Mouse (Mus musculus) granulocyte monocyte progenitor cell, adult 5-6 weeks (primary cell): ENCODE measurements around the gene Gm10778. TPM values are rescaled to one million over a fixed set of nuclear protein-coding genes. Genes with fewer than 3 reads are reported as not detected.
"Not testable (repeated sequence)": the region's sequence is repeated elsewhere in the genome, so short reads cannot be mapped to it uniquely, and the experiment has no call there.

Experiments
- ATAC-seq: replicated peaks from 2 replicates; pipeline ENCODE4 v1.8.0; 2016; ENCODE audit warnings: mild to moderate bottlenecking, moderate TSS enrichment, inconsistent platforms; ENCODE audit not compliant: poor library complexity, severe bottlenecking
- total RNA-seq, 2 experiments: library from RNA; stranded (forward) in 1 of 2; stranded (reverse) in 1 of 2; fragments of 200-712, 200-1000 nt in 1 of 2; fragments of >200 nt in 1 of 2; fragmentation: Nextera tagmentation in 1 of 2; gene quantifications; 2 replicates each; pipeline ENCODE4 v1.2.3; 2014 to 2017

Gm10778 gene
- total RNA-seq, 2 experiments from 2014 or later: 3.1 to 4.2 TPM

GRCm38 (mm10) chr10:81626994-81627835 is 21.6 kb upstream of the Gm10778 start, which contains the start of gene Sirt6:
Gene Sirt6 (minus strand): TSS chr10:81627797.
- peak; percentile 83 for ATAC-seq

DNA sequence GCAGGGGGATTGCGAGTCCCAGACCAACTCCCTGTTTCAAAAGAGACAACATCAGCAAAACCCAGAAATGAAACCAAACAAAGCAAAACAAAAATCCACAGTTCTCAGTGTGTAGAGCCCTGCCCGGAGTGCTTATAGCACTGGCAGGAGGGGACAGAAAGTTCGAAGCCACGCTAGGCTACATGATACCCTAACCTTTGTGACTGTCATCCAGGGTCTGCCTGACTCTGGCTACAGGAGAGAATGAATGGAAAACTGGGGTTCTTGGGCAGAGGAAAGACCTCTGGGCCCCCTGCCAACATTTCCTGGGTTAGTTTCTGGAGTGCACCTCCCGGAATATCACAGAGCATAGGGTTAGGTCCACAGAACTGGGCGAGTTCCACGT is 21.0 kb upstream of the Gm10778 start:
- ATAC-seq: no peak; the same call in 1 of the 2 replicates

DNA sequence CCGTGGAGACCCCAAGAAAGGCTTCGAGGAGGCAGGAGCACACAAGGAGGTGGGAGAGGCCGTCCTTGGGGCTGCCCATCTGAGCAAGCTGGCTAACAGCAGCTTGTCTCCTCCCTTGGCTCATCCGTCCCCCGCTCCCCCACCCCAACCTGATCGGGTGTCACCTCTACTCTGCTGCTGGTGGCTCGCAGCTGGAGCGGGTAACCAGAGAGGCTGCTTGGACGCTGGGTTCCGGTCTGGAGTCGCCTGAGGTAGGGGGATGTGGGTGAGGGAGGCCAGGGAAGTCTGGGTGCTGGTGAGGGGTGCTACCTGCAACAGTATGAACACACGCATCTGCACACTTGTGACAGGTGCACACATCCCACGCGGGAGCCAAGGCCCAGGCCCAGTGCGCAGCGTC is 20.5 kb upstream of the Gm10778 start, which contains the start of gene Ankrd24:
Gene Ankrd24, plus strand, starts transcription at position 151 of the 400 bp plus-strand sequence.
- ATAC-seq: no peak

DNA sequence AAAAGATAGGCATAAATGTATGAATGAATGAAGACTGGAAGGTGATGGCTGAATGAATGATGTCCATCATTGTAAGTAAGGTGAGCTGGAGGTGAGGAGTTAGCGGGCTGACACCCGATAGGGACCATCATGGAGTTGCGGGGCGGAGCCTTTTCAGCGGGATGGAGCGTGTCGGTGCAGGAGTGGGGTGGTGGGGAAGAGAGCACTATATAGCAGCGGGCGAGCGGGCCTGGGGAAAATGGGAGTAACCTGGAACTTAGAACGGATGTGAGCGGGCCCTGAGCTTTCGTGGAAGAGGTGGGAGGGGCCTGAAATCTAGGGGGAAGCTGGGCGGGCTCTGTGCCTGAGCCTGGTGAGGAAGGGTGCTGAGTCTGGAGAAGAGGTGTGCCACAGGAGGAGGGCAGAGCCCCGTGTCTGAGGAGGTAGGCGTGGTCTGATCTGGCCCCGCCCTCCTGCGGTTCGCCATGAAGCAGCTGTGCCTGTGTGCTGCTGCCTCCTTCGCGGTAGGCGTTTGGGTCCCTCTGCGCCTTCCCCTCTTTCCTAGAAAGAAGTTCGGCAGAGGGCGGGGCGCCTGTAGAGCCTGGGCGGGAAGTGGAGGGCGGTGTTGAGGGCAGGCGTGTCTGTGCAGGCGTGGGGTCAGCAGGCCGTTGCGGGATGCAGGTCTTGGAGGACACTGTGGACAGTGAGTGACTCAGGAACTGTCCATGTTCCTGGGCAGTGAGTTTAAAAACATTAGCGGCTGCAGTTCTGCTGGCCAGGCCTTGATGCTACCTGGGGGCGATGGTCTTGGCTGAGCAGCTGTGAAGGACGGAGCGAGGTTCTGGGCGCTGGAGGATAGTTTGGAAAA is 15.4 kb upstream of the Gm10778 start:
- peak; percentile 96 for ATAC-seq

DNA sequence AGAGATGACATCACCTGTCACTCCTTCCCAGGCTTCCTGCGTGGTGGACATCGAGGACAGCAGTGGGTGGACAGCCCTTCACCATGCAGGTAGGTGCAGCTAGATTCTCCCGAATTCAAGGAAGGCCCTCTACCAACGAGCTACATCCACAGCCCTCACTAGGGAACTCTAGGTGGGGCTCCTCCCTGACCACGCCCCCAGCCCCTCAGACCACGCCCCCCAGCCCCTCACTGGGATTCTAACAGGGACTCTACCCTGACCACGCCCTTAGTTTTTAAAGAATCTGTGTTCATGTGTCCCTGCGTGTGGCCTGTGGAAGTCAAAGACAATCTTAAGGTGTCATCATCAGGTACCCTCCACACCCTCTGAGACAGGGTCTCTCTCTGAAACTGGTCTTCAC is 12.5 kb upstream of the Gm10778 start:
- no peak for ATAC-seq

DNA sequence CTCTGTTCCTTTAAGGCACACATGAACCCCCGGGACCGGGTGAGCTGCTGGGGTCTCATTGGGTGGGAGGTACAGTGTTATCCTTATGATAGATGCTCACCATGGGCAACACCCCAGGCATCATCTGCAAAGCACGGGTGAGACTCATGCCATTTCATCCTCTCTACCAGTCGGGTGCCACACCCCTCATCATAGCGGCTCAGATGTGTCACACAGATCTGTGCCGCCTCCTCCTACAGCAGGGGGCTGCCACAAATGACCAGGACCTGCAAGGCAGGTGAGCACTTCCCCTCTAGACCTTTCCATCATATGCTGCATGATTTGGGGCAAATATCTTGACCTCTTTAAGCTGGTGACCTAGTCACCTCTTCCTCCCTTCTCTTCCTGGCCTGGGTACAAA is 10.8 kb upstream of the Gm10778 start:
- ATAC-seq: no peak

DNA sequence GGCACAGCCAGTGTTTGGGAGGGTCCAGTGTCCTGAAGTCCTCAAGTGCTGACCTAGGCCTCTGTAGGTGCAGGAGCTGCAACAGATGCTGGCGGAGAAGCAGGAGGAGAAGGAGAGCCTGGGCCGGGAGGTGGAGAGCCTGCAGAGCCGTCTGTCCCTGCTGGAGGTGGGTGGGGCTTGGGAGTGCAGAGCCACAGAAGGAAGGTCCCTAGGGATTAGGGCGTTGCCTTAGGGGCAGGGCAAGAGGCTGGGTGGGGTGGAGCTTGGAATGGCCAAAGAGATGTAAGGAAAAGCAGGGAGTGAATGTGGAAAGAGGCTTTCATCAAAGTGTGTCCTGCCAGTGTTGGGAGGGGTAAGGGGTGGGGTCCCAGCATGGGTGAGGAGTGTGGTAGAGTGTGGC is 8.0 kb upstream of the Gm10778 start:
- ATAC-seq: not testable (repeated sequence)

DNA sequence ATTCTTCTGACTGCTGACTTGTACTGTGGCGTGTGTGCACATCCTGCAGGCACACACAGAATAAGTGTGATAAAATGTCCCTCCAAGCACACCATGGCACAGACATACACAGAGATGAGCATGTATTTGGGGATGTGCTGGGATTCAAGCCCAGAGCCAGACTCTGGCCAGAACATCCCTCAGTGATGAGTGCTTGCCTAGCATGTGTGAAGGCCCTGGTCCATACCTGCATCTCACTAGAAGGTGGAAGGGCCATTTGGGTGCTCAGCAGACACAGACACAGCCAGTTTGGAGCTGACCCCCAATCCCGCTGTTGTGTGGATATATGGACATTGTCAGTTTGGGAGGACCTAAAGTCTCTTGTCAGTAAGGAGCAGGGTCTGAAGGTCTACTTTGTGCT is 7.3 kb upstream of the Gm10778 start:
- no peak for ATAC-seq

DNA sequence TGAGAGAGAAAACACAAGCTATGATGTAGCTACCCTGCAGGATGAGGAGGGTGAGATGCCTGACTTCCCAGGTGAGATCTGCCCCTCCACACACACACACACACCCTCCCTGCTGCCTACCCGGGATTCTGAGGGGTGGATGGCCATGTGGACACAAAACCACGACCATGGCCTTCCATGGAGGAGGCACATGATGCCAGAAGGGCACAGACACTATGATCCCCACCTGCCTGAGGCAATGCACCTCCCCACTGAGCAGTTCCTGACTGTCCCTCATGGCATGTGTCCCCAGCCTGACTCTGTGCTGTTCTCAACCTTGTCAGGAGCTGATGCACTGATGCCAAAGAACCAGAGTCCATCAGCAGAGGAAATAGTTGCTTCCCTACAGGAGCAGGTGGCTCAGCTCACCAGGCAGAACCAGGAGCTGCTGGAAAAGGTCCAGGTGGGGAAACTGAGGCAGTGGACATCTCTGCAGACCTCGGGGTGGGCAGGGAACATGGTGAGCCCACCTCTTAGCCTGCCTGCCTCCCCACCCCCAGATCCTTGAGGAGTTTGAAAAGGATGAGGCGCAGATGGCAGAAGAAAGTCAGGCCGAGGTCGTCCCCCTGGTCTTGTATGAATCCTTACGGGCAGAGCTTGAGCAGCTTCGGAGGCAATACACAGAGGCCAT is 6.7 kb upstream of the Gm10778 start:
- no peak for ATAC-seq

GRCm38 (mm10) chr10:81642648-81643448 is 6.0 kb upstream of the Gm10778 start:
- ATAC-seq: no peak

- peak; percentile 69 for ATAC-seq
Observed at GRCm38 (mm10) chr10:81643449-81644055, 5.3 kb upstream of the Gm10778 start.

DNA sequence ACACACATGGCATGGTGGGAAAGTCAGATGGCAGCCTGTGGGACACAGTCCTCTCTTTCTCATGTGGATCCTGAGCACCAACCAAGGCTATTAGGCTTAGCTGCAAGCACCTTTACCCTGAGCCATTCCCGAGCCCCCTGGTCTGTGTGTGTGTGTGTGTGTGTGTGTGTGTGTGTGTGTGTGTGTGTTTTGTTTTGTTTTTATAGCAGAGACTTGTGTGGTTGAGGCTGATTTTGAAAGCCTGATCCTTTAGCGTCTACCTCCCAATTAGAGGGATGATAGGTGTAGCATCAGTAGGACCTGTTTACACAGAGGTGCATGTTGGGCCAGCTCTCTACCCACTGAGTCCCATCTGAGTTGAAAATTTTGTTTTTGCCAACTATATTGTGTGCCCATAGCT is 4.7 kb upstream of the Gm10778 start:
- no peak for ATAC-seq

GRCm38 (mm10) chr10:81644716-81645115 is 4.1 kb upstream of the Gm10778 start:
- no peak for ATAC-seq

DNA sequence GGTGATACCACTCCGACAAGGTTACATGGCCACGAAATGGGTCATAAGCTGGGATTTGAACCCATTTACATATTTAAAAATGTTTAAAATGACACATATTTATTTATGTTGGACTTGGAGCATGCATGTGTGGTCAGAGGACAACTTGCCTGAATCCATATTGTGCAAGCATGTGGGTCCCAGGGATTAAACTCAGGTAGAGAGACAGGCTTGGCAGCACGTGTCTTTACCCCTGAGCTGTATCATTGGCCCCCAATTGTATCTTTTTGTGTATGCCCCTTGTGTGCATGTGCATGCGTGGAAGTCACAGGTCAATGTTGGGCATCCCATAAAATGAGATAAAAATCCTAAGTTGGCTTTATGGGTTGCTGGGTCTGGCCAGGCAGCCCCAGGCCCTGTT is 3.5 kb upstream of the Gm10778 start:
- ATAC-seq: no peak

GRCm38 (mm10) chr10:81646015-81646555 is 2.8 kb upstream of the Gm10778 start:
- ATAC-seq: no peak

DNA sequence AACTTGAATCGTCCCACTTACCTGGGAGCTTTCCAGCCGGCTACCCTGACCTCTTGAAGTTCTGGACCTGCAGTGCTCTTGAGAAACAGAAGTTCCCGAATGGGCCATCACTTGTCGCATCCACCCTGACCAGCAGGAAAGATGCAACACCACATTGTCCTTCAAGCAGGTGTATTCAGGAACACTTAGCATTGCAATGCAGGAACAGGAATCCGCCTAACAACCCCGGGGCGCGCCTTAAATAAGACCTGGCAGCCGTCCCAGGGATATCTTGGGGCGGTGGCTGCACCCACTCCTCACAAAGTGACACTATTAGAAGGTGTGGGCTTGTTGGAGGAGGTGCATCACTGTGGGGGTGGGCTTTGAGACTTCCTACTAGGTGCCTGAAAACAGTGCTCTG is 6.3 kb downstream of the Gm10778 start:
- no peak for ATAC-seq

GRCm38 (mm10) chr10:81656174-81656573 is 7.3 kb downstream of the Gm10778 start:
- no peak for ATAC-seq

- ATAC-seq: not testable (repeated sequence)
Observed at GRCm38 (mm10) chr10:81687114-81687513, 38.3 kb downstream of the Gm10778 start.
